Mouse (Mus musculus) brain, embryonic 14.5 days (tissue): Measurements from ENCODE around the gene Pkp1.

Experiments
- CTCF ChIP-seq: fragments of 200-500 bp; IDR thresholded peaks from 2 replicates; pipeline ENCODE4 v1.5.1; 2012; ENCODE audit warnings: inconsistent platforms, mild to moderate bottlenecking, moderate library complexity, borderline replicate concordance; ENCODE audit not compliant: insufficient read depth, insufficient read length; ENCODE audit errors: extremely low read depth
- POLR2A ChIP-seq: fragments of 200-500 bp; IDR thresholded peaks from 2 replicates; pipeline ENCODE4 v1.6.1; 2012; ENCODE audit warnings: mild to moderate bottlenecking, inconsistent platforms, borderline replicate concordance; ENCODE audit not compliant: poor library complexity, insufficient read depth, insufficient read length, severe bottlenecking; ENCODE audit errors: extremely low read depth

DNA sequence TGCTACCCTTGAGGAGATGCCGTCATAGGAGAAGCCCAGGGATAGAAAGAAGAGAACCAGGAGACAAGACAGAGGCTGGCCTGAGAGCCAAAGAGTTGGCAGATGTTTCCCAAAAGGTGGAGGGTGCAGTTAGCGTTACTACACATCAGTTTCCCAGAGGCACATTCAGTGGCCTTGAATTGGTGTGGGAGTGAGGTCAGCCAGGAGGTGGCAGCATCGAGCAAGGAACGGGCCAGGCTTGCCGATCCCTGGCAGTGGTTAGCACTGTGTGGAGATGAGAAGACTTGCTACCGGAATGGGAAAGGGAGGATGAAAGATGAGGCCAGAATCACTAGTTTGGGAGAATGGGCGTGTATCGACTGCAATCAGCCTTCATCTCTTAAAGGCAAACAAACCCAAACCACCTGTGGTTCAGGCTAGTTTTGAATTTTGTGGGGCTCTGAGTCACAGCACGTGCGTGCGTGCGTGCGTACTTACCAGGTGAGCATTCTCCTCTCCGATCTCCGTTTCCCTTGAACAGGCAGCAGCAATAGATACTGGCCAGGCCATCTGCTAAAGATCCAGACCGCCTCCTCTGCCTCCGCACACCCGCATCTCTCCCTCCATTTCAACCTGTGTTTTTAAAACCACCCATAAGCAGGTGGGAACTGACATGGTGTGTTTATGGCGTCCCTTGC is 53.4 kb downstream of the Pkp1 start:
- TF ChIP-seq CTCF (peak; percentile 98), POLR2A (no peak)
